Mouse (Mus musculus) G1E (cell line): Measurements from ENCODE around the gene Ptn.

Experiments
- CTCF ChIP-seq: IDR thresholded peaks from 2 replicates; pipeline ENCODE4 v1.5.1; 2012; ENCODE audit warnings: low read depth, low read length, inconsistent platforms, mixed read lengths
- GATA1 ChIP-seq: IDR thresholded peaks from 2 replicates; pipeline ENCODE4 v1.6.1; 2012; ENCODE audit warnings: borderline replicate concordance, low read length, inconsistent platforms, mixed read lengths
- GATA2 ChIP-seq: IDR thresholded peaks from 2 replicates; pipeline ENCODE4 v1.6.1; 2012; ENCODE audit warnings: low read depth, low read length, inconsistent platforms, borderline replicate concordance
- TAL1 ChIP-seq: conservative IDR thresholded peaks from 2 replicates; pipeline ENCODE4 v1.6.1; 2012; ENCODE audit warnings: low read depth, low read length, inconsistent platforms, mixed read lengths

DNA sequence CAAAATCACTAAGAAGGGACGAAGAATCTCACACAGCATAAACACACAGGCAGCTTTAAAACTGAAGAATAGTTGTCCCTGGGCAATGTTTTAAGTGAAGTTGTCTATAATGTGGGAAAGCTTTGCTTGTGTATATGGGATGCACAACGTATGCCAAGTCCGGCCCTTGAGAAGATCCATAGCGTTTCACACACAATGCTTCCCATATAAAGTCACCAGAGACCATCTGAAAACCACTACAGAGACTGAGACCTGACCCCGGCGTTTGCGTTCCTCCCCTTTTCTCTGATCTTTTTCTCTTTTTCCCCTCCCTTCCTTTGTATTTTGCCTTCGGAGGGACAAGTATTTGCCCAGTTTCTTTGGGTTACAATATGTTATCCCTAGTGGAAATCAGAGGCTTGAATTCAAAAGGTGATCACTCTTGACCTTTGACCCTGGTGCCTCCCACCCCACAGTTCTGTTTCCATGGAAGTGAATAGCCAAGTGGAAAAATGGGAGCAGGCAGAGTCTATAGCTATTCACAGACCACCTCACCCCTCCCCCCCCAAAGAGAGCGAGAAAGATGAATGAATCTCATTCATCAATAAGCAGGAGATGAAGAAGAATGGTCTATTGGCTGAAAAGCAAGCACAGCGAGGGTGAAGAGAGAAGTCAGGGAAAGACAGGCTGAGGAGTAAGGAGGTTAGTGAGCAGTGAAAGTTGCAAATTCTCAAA, 34.2 kb downstream of the Ptn start:
- TF ChIP-seq CTCF (no peak), GATA1 (no peak), GATA2 (no peak), TAL1 (no peak)
